ENCODE assay signal across 22 mouse cellular contexts in genomic region chr11:43919492-43920055, GRCm38 (mm10). TPM values are rescaled to one million over a fixed set of nuclear protein-coding genes. Genes with fewer than 3 reads are reported as not detected.
A peak's percentile ranks its signal among the peaks of the same experiment; 100 is the strongest.
DNase-seq lines count a peak whose midpoint lies in the region; ATAC-seq and TF ChIP-seq lines count a peak whose summit lies in the region.
"Had no signal": no experiment of that assay in that cellular context is flagged by ENCODE, and none has a peak within 500 bp of the region (broad histone marks: within the 10 kb centered on the region; RNA-seq: fewer than 3 reads in every experiment).

No protein-coding gene starts in this region.

- no peaks in the 10 kb centered on the region for H3K4me1 ChIP-seq in midbrain, embryonic 11.5 days (ENCODE audit: control insufficient read depth, insufficient read depth, low read length)
- no peaks in the 10 kb centered on the region for H3K4me1 ChIP-seq in midbrain, postnatal 0 days (ENCODE audit: insufficient read depth, low read length)
- H3K4me1 ChIP-seq in forebrain, embryonic 16.5 days (replicated peaks; ENCODE audit: control insufficient read depth, insufficient read depth, low read length) = no peaks in the 10 kb centered on the region
- H3K4me1 ChIP-seq: neural tube, embryonic 13.5 days had no signal

- no peak overlapping the region for H3K27ac ChIP-seq in midbrain, embryonic 11.5 days (ENCODE audit: low read depth, low read length)
- H3K27ac ChIP-seq in midbrain, postnatal 0 days (ENCODE audit: low read depth, low read length) = no peak overlapping the region
- H3K27ac ChIP-seq in forebrain, embryonic 16.5 days (ENCODE audit: low read length) = no peak overlapping the region
- H3K27ac ChIP-seq: limb, embryonic 15.5 days; neural tube, embryonic 13.5 days had no signal

- no peaks in the 10 kb centered on the region for H3K9me3 ChIP-seq in midbrain, embryonic 11.5 days (ENCODE audit: control insufficient read depth, low read length)
- no peaks in the 10 kb centered on the region for H3K9me3 ChIP-seq in midbrain, postnatal 0 days (ENCODE audit: low read length)
- no peaks in the 10 kb centered on the region for H3K9me3 ChIP-seq in forebrain, embryonic 16.5 days (ENCODE audit: control insufficient read depth, low read length)
- H3K9me3 ChIP-seq: G1E; limb, embryonic 15.5 days; neural tube, embryonic 13.5 days had no signal

- no peaks in the 10 kb centered on the region for H3K27me3 ChIP-seq in midbrain, embryonic 11.5 days (ENCODE audit: control insufficient read depth, insufficient read depth, low read length)
- no peaks in the 10 kb centered on the region for H3K27me3 ChIP-seq in midbrain, postnatal 0 days (ENCODE audit: insufficient read depth, low read length)
- H3K27me3 ChIP-seq in forebrain, embryonic 16.5 days (replicated peaks; ENCODE audit: control insufficient read depth, insufficient read depth, low read length) = no peaks in the 10 kb centered on the region
- H3K27me3 ChIP-seq: limb, embryonic 15.5 days; neural tube, embryonic 13.5 days had no signal

- no peaks in the 10 kb centered on the region for H3K36me3 ChIP-seq in midbrain, embryonic 11.5 days (ENCODE audit: control insufficient read depth, insufficient read depth, low read length)
- no peaks in the 10 kb centered on the region for H3K36me3 ChIP-seq in midbrain, postnatal 0 days (ENCODE audit: insufficient read depth, low read length)
- no peaks in the 10 kb centered on the region for H3K36me3 ChIP-seq in forebrain, embryonic 16.5 days (ENCODE audit: control insufficient read depth, insufficient read depth)
- H3K36me3 ChIP-seq: G1E; limb, embryonic 15.5 days; neural tube, embryonic 13.5 days had no signal

- H3K4me2 ChIP-seq in midbrain, embryonic 11.5 days = no peak overlapping the region
- H3K4me2 ChIP-seq in midbrain, postnatal 0 days (ENCODE audit: low read depth, low read length, poor library complexity, severe bottlenecking) = no peak overlapping the region
- no peak overlapping the region for H3K4me2 ChIP-seq in forebrain, embryonic 16.5 days (ENCODE audit: low read length)
- H3K4me2 ChIP-seq: limb, embryonic 15.5 days; neural tube, embryonic 13.5 days had no signal

- peak; percentile 43 for DNase-seq in gastrocnemius, adult 18-20 months (ENCODE audit: low spot score)
- no peak for DNase-seq in gastrocnemius, postnatal 4 days (ENCODE audit: low spot score in 2 of 2)
- DNase-seq in midbrain, embryonic 11.5 days (ENCODE audit: low spot score, missing footprints) = peak; percentile 41
- no peak for DNase-seq in midbrain, postnatal 0 days (ENCODE audit: low spot score)
- DNase-seq in adrenal gland, postnatal 14 days = peak; percentile 41
- peak; percentile 55 for DNase-seq in skeletal muscle tissue, adult 2 months (ENCODE audit: low read depth, low spot score)
- DNase-seq: cerebellum, adult 11 months; cerebellum, postnatal 36 days; forebrain, postnatal 0 days; liver, postnatal 0 days; lung, postnatal 36 days; right cerebral cortex, postnatal 14 days; thymus, postnatal 36 days had no signal

- no peak overlapping the region for H3K4me3 ChIP-seq in midbrain, embryonic 11.5 days (ENCODE audit: low read depth, low read length)
- no peak overlapping the region for H3K4me3 ChIP-seq in midbrain, postnatal 0 days (ENCODE audit: low read depth, low read length)
- no peak overlapping the region for H3K4me3 ChIP-seq in forebrain, embryonic 16.5 days (replicated peaks; ENCODE audit: low read length)
- H3K4me3 ChIP-seq: erythroblast, embryonic 14.5 days; limb, embryonic 15.5 days; neural tube, embryonic 13.5 days had no signal

- no peak for ATAC-seq in midbrain, embryonic 11.5 days (ENCODE audit: low FRiP score)
- ATAC-seq in midbrain, postnatal 0 days (ENCODE audit: low FRiP score) = no peak
- no peak for ATAC-seq in forebrain, embryonic 16.5 days
- ATAC-seq: forebrain, postnatal 0 days; hindbrain, embryonic 16.5 days; intestine, postnatal 0 days; liver, postnatal 0 days had no signal

- no peak overlapping the region for H3K9ac ChIP-seq in midbrain, embryonic 11.5 days (ENCODE audit: low read length)
- H3K9ac ChIP-seq in midbrain, postnatal 0 days (replicated peaks; ENCODE audit: low read length, poor library complexity, severe bottlenecking) = no peak overlapping the region
- no peak overlapping the region for H3K9ac ChIP-seq in forebrain, embryonic 16.5 days (replicated peaks; ENCODE audit: low read depth, low read length)
- H3K9ac ChIP-seq: forebrain, postnatal 0 days; limb, embryonic 15.5 days; liver, postnatal 0 days; neural tube, embryonic 13.5 days had no signal

- 80% methylated on average over 7 of the region's 7 CpGs for WGBS in midbrain, embryonic 11.5 days
- 85% methylated on average over 7 of the region's 7 CpGs for WGBS in midbrain, postnatal 0 days
- WGBS in forebrain, embryonic 16.5 days = 82% methylated on average over 7 of the region's 7 CpGs

- no peak for TF ChIP-seq CTCF in midbrain, postnatal 0 days (IDR thresholded peaks at IDR 0.05)

RNA-seq across cellular contexts. Expression of gene Adra1b, which starts 18.6 kb away (rescaled TPM):
- under 1 TPM; 0.18 to 0.28 TPM for total RNA-seq in gastrocnemius, adult 18-20 months (2021)
- total RNA-seq in gastrocnemius, postnatal 4 days (2021) = under 1 TPM; 0.78 to 0.88 TPM
- polyA plus RNA-seq in midbrain, embryonic 11.5 days (2014; fragmentation: Nextera tagmentation; extraction: Ambion mirVana) = 0.31 and 0.48 TPM in 2 replicates
- total RNA-seq in midbrain, postnatal 0 days (2014; rRNA removed) = 30.5 and 38.7 TPM in 2 replicates
- polyA plus RNA-seq in midbrain, postnatal 0 days (2015; fragmentation: Nextera tagmentation; extraction: Ambion mirVana) = 16.4 and 17.1 TPM in 2 replicates
- total RNA-seq in adrenal gland, postnatal 14 days (2021) = 2.7 and 6.9 TPM in 2 replicates
- polyA plus RNA-seq in forebrain, embryonic 16.5 days (2015; fragmentation: Nextera tagmentation; extraction: Ambion mirVana) = 1.6 and 2.8 TPM in 2 replicates
- total RNA-seq: granulocyte monocyte progenitor cell, adult 5-6 weeks; monocyte, adult 5-6 weeks had no signal
- polyA plus RNA-seq: erythroblast, embryonic 14.5 days; G1E had no signal

Comparison
In these comparisons a context has a peak if more than half of its experiments do, and no peak if none do; other contexts are left out.
1. DNase-seq: peak in gastrocnemius, adult 18-20 months (single experiment), midbrain, embryonic 11.5 days (single experiment), adrenal gland, postnatal 14 days (single experiment) and skeletal muscle tissue, adult 2 months (single experiment); none in gastrocnemius, postnatal 4 days (0 of 2) and midbrain, postnatal 0 days (single experiment).